Mouse (Mus musculus) midbrain, embryonic 14.5 days (tissue): ENCODE data around the gene Mucl3. TPM values are rescaled to one million over a fixed set of nuclear protein-coding genes. Genes with fewer than 3 reads are reported as not detected.
A peak's percentile ranks its signal among the peaks of the same experiment; 100 is the strongest.

Source experiments
- ATAC-seq: fragments of 200-750 bp; cut with Nextera tagmentation; 2 replicates; pipeline ENCODE4 v1.8.0; 2017; ENCODE audit warnings: moderate number of reproducible peaks, moderate library complexity; ENCODE audit not compliant: low FRiP score, low TSS enrichment
- DNase-seq: peaks from one replicate; pipeline ENCODE4 v3.0.0-alpha.2; 2015
- H3K27ac ChIP-seq: fragments of 300-500 bp; sonication (generic); replicated peaks from 2 replicates; pipeline ENCODE4 v1.5.1; 2014; ENCODE audit warnings: mild to moderate bottlenecking, low read depth, low read length, moderate library complexity
- H3K27me3 ChIP-seq: fragments of 300-500 bp; sonication (generic); 2 replicates; pipeline ENCODE4 v1.6.1; 2014; ENCODE audit warnings: low read length, control low read depth, mixed read lengths; ENCODE audit not compliant: control insufficient read depth, insufficient read depth
- H3K36me3 ChIP-seq: fragments of 300-500 bp; sonication (generic); 2 replicates; pipeline ENCODE4 v1.6.1; 2014; ENCODE audit warnings: low read length, control low read depth; ENCODE audit not compliant: control insufficient read depth, insufficient read depth
- H3K4me1 ChIP-seq: fragments of 300-500 bp; sonication (generic); 2 replicates; pipeline ENCODE4 v1.6.1; 2014; ENCODE audit warnings: mild to moderate bottlenecking, antibody characterized with exemption, low read length, control low read depth; ENCODE audit not compliant: control insufficient read depth, insufficient read depth
- H3K4me2 ChIP-seq: fragments of 300-500 bp; sonication (generic); 2 replicates; pipeline ENCODE4 v1.6.1; 2014; ENCODE audit warnings: mild to moderate bottlenecking, low read length, moderate library complexity
- H3K4me3 ChIP-seq: fragments of 300-500 bp; sonication (generic); replicated peaks from 2 replicates; pipeline ENCODE4 v1.5.1; 2014; ENCODE audit warnings: low read depth, low read length
- H3K9ac ChIP-seq: fragments of 300-500 bp; sonication (generic); replicated peaks from 2 replicates; pipeline ENCODE4 v1.6.1; 2014; ENCODE audit warnings: mild to moderate bottlenecking, low read length, moderate library complexity
- H3K9me3 ChIP-seq: fragments of 300-500 bp; sonication (generic); 2 replicates; pipeline ENCODE4 v1.6.1; 2016; ENCODE audit warnings: low read length, control low read depth, mixed read lengths; ENCODE audit not compliant: control insufficient read depth
- WGBS: fragments of 180-500 bp; shearing (Covaris S2); extraction: QIAGEN DNeasy Blood & Tissue Kit; methylation state at CpG from one replicate; pipeline ENCODE4 v1.1.7; 2014; 5-methylcytosine and 5-hydroxymethylcytosine counted together
- polyA plus RNA-seq: library from polyadenylated mRNA; unstranded; fragments of >200 nt; fragmentation: Nextera tagmentation; extraction: Ambion mirVana; gene quantifications from 2 replicates; pipeline ENCODE4 v1.2.1, GENCODE M21; 2014

Mucl3 gene
- polyA plus RNA-seq, 1 experiment from 2014 or later: not detected

DNA sequence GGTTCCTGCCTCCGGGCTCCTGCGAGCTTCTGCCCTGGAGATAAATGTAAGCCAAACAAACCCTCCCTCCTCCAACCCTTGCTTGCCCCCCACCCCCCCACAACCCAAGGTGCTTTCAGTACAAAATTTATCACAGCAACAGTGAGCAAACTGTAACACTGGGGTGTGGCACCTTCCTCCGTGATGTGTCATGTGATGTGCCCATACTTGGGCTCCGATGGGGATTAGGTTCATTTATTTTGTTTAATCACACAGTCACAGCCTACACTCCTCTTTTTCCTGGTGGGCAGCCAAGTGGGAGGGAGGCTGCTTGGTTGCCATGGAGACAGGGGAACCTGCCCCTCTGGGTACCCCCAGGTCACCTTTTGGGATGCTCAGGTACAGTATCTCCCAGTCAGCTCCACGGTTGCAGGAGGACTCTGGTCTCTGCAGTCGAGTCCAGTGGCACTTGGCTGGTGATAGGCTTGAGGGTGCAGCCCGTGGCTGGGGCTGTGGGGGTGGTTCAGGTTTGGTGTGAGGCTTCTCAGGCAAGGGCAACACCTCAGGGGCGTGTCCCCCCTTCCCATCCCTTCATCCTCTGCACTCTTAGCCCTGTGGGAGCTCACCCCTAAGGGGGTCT is 41.6 kb downstream of the Mucl3 start:
- DNase-seq: no peak
- no peak overlapping the region for H3K9ac ChIP-seq
- H3K4me1 ChIP-seq: no peaks in the 10 kb centered on the region
- no peaks in the 10 kb centered on the region; the same call in 1 of the 2 replicates for H3K9me3 ChIP-seq
- no peaks in the 10 kb centered on the region for H3K27me3 ChIP-seq
- no peak overlapping the region for H3K4me2 ChIP-seq
- ATAC-seq: no peak
- 61% methylated on average over 8 of the region's 8 CpGs for WGBS
- no peaks in the 10 kb centered on the region for H3K36me3 ChIP-seq
- H3K27ac ChIP-seq: no peak overlapping the region
- no peak overlapping the region for H3K4me3 ChIP-seq

DNA sequence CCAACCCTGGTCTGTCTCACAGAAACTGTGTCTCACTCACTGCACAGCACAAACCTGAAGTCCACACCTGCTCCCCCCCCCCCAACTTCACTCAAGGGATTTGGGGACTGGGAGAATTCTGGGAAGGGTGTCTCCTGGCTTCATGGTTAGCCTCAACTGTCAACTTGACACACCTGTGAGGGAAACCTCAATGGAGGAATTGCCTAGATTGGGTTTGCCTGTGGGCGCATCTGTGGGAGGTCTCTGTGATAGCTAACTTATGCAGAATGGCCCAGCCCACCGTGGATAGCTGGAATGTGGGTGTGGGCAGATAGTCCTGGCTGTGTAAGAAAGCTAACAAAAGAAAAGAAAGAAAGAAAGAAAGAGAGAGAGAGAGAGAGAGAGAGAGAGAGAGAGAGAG is 42.2 kb downstream of the Mucl3 start, which contains the start of gene Sfta2:
TSS of gene Sfta2 (plus strand) at position 301 of the 400 bp plus-strand sequence.
- Histone ChIP-seq H3K4me1 (no peaks in the 10 kb centered on the region), H3K27ac (no peak within 1 kb of the TSS), H3K9me3 (no peaks in the 10 kb centered on the region), H3K4me2 (no peak within 1 kb of the TSS), H3K4me3 (no peak within 1 kb of the TSS), H3K36me3 (no peaks in the 10 kb centered on the region), H3K27me3 (no peaks in the 10 kb centered on the region), H3K9ac (no peak within 1 kb of the TSS)
- ATAC-seq (no peak), DNase-seq (no peak)
- WGBS: 62% methylated on average over 2 of the region's 2 CpGs

DNA sequence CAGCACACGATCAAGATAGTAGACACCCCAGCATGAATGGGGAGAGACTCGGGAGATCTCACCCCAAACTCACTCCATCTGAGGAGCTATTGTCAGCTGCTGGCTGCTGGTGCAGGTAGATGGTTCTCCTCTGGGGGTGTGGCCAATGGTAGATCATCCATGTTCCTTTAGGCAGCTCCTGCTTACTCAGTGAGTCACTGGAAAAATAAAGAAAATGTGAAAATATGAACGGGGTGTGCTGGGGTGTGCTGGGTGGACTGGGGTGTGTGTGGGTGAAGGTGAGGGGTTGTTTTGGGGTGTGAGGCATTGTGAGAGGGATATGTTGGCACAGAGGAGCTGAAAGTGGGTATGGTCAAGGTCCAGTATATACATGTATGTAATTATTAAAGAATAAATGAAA is 46.1 kb downstream of the Mucl3 start:
- Histone ChIP-seq H3K4me1 (no peaks in the 10 kb centered on the region), H3K9me3 (no peaks in the 10 kb centered on the region), H3K36me3 (no peaks in the 10 kb centered on the region), H3K4me2 (no peak overlapping the region), H3K4me3 (no peak overlapping the region), H3K27ac (no peak overlapping the region), H3K9ac (no peak overlapping the region), H3K27me3 (no peaks in the 10 kb centered on the region)
- ATAC-seq: no peak
- DNase-seq: no peak
- 96% methylated on average over 3 of the region's 3 CpGs for WGBS

- no peaks in the 10 kb centered on the region for H3K9me3 ChIP-seq
- DNase-seq (no peak), ATAC-seq (no peak)
- H3K9ac ChIP-seq: no peak overlapping the region
- H3K4me2 ChIP-seq: no peak overlapping the region
- H3K27me3 ChIP-seq: no peaks in the 10 kb centered on the region
- H3K4me1 ChIP-seq: no peaks in the 10 kb centered on the region
- no peak overlapping the region for H3K27ac ChIP-seq
- no peak overlapping the region for H3K4me3 ChIP-seq
- WGBS: 89% methylated on average over 7 of the region's 7 CpGs
- H3K36me3 ChIP-seq: no peaks in the 10 kb centered on the region
These were observed 49.0 kb downstream of the Mucl3 start for GRCm38 (mm10) chr17:35594456-35594855.

GRCm38 (mm10) chr17:35593786-35594185 is 49.7 kb downstream of the Mucl3 start:
- H3K27me3 ChIP-seq: no peaks in the 10 kb centered on the region
- H3K4me1 ChIP-seq: no peaks in the 10 kb centered on the region
- H3K4me3 ChIP-seq: no peak overlapping the region
- ATAC-seq (no peak), DNase-seq (no peak)
- WGBS: 34% methylated on average over 4 of the region's 4 CpGs
- no peak overlapping the region for H3K27ac ChIP-seq
- H3K9me3 ChIP-seq: no peaks in the 10 kb centered on the region
- H3K4me2 ChIP-seq: no peak overlapping the region
- no peak overlapping the region for H3K9ac ChIP-seq
- no peaks in the 10 kb centered on the region for H3K36me3 ChIP-seq

GRCm38 (mm10) chr17:35592131-35592530 is 51.4 kb downstream of the Mucl3 start:
- Histone ChIP-seq H3K4me3 (no peak overlapping the region), H3K9me3 (no peaks in the 10 kb centered on the region), H3K4me1 (no peaks in the 10 kb centered on the region), H3K9ac (no peak overlapping the region), H3K4me2 (no peak overlapping the region), H3K36me3 (no peaks in the 10 kb centered on the region), H3K27ac (no peak overlapping the region), H3K27me3 (no peaks in the 10 kb centered on the region)
- 90% methylated on average over 9 of the region's 9 CpGs for WGBS
- DNase-seq (no peak), ATAC-seq (no peak)

- Histone ChIP-seq H3K4me3 (no peak overlapping the region), H3K4me2 (no peak overlapping the region), H3K27ac (no peak overlapping the region), H3K36me3 (no peaks in the 10 kb centered on the region), H3K4me1 (no peaks in the 10 kb centered on the region), H3K9me3 (no peaks in the 10 kb centered on the region), H3K27me3 (no peaks in the 10 kb centered on the region), H3K9ac (no peak overlapping the region)
- 95% methylated on average over 15 of the region's 15 CpGs for WGBS
- ATAC-seq (no peak), DNase-seq (no peak)
These were observed 51.8 kb downstream of the Mucl3 start for GRCm38 (mm10) chr17:35591731-35592130.

- H3K36me3 ChIP-seq: no peaks in the 10 kb centered on the region
- no peak overlapping the region for H3K4me2 ChIP-seq
- 0 out of 2 replicates have a peak, but pooled peaks have one; percentile 6 for ATAC-seq
- H3K4me1 ChIP-seq: no peaks in the 10 kb centered on the region
- 0 out of 2 replicates have a peak overlapping the region, but pooled peaks have one; percentile 52 for H3K27ac ChIP-seq
- H3K9ac ChIP-seq: no peak overlapping the region
- H3K27me3 ChIP-seq: no peaks in the 10 kb centered on the region
- no peak for DNase-seq
- H3K4me3 ChIP-seq: no peak overlapping the region
- WGBS: 69% methylated on average over 7 of the region's 7 CpGs
- H3K9me3 ChIP-seq: no peaks in the 10 kb centered on the region
These were observed 52.3 kb downstream of the Mucl3 start for GRCm38 (mm10) chr17:35591219-35591578.

DNA sequence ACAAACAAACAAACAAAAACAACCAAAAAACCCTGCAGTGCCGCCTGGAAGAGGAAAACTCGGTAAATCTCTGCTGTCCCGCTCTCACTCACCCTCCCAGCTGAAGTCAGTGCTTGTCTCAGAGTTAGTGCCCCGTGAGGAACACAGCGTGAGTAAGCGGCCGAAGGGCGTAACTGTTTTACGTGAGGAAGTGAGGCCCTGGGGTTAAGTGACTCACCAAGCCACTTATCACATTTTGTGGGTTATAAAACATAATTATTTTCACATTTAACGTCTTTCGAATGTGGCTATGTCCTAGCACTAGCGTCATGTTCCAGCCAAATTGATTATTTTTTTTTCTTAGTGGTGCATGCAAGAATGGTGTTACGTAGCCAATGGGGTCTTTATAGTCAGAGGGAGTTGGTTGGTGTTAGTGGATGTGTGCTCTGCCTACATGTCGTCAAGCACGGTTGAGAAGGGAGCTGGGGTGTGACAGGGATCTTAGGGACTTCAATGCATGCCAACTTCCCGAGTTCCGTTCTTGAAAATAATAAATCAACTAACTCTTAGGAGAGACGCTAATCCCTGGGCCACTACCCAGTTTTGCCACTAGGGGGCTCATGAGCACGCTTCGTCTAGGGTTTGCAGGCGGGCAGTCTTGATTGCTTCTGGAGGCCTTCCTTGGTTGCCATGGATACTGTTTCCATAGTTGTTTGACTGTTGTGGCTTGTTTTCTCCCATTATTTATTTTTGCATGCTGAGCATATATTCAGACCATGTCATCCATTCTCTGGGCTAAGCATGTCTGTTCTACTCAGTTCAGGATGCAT is 52.9 kb downstream of the Mucl3 start:
- no peak overlapping the region for H3K4me2 ChIP-seq
- ATAC-seq: peak; percentile 60
- peak; percentile 93 for DNase-seq
- H3K4me1 ChIP-seq: no peaks in the 10 kb centered on the region
- 0 out of 2 replicates have a peak overlapping the region, but pooled peaks have one; percentile 52 for H3K27ac ChIP-seq
- H3K4me3 ChIP-seq: no peak overlapping the region
- H3K9ac ChIP-seq: no peak overlapping the region
- 53% methylated on average over 21 of the region's 21 CpGs for WGBS
- H3K27me3 ChIP-seq: no peaks in the 10 kb centered on the region
- H3K9me3 ChIP-seq: no peaks in the 10 kb centered on the region
- no peaks in the 10 kb centered on the region for H3K36me3 ChIP-seq
